Mouse (Mus musculus) naive thymus-derived CD4-positive, alpha-beta T cell, adult 5 months (primary cell): ENCODE results near the gene Dmc1. TPM values are rescaled to one million over a fixed set of nuclear protein-coding genes. Genes with fewer than 3 reads are reported as not detected.

Source experiments
- polyA plus RNA-seq: library from polyadenylated mRNA; unstranded; fragments of 100-300 nt; shearing (Covaris generic); gene quantifications from one replicate; pipeline ENCODE4 v1.2.1, GENCODE M21; 2017

The Dmc1 gene
- not detected for polyA plus RNA-seq

DNA sequence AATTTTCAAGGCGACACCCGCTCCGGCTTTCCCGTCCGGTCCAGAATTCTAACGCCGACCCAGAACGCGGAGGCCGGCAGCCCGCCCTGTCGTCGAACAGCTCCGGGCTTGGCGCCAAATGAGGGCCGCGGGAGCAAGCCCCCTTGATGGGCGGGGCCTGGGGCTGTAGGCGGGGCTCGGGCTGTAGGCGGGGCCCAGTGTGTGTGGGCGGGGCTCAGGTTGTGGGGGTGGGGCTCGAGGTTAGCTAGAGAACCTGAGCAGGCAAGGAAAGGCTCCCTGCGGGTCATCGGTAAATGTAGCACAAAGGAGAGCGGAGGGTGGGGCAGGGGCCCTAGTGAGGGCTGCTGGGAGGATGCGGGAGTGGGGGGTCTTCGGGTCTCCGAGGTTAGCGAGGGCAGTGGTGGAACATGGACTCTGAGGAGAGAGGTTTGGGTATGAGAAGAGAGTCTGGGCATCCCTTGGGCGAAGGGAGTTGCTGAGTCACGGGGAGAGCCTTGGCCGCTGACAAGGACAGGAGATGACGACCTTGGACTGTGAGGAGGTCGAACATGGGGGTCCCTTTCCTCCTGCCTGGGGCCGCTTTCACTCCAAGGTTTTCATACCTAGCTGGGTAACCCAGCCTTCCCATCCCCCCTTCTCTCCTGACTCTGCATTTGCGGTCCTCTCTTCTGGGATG, at the start of gene Dmc1:
TSS of gene Dmc1 (minus strand) at position 120 of the 676 bp plus-strand sequence.

DNA sequence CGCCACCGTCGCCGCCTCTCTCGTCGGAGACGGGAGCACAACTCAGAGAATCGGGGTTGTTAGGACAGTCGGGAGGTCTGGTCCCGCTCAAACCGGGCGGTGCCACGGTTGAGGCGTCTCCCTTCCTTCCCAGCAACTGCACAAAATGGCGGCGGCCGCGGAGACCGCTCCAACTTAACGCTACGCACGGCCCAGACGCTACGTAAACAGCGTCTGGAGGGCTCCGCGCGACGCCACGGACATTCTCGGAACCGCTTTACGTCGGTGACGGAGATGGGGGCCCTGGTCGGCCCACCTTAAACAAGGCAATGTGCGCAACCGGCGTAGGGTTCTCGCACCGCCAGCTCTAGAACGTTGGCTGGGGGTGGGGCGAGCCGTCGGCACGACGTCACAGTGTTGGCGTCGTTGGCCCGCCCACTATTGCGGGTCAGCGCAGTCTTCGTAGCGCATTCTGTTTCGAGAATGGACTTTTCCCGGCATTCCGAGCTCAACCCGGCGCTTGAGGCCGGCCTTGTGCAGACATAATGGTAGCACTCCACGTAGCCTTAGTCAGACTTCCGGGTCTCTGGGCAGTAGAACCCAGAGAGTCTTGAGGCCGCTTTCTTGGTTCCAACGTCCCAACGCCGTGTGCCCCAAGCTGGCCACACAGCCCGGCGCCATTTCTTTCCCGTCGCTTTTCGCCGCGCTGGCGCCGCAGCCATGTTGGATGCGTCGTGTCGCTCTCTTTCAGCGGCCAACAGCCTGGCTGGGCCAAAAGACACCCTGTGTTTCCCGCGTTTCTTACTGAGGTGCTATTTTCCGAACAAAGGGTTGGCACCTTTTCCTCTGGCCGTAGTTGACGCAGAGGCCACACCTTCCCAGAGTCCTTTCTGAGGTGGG, 58.3 kb downstream of the Dmc1 start, which contains the start of gene Ddx17:
TSS of gene Ddx17 (minus strand) at position 332 of the 879 bp plus-strand sequence.

DNA sequence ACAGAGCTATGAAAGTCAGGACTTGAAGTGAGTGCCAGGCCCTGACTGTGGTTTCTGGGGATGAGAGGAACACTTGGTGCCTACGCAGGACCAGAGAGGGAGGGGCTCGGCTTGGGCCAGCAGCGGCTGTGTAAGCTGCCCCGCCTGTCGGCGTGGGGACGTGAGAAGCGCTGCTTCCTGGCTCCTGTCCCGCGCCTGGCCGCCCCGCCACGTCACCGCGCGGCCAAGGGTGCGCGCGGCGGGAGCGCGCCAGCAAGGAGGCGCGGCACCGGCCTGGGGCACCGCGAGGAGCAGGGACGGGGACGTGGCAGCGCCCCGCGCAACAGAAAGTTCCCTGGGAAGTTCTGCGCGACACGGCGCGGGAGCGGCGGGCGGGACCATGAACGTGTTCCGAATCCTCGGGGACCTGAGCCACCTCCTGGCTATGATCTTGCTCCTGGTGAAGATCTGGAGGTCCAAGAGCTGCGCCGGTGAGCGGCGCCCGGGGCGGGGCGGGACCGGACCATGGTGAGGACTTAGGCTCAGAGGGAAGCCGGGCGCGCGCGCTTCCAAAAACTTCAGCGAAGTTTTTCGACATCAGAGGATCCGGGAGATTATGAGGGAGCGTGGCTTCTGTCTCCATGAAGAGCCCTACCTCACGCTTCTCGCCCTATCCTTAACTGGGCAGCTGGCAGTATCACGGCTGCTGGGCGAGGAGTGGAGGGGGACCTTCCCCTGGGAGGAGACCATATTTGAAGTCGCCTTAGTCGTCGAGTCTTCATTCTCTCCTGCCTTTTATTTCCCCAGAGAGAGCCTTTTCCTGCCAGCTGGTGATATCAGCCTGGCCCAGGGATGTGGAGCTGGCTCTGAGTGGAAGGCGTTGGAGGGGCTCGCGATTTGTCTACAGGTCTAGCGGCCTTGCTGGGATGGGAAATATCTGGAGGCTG, 88.5 kb downstream of the Dmc1 start, which contains the start of gene Kdelr3:
TSS of gene Kdelr3 (plus strand) at position 241 of the 926 bp plus-strand sequence.

Other genes starting within 250 kb of the Dmc1 start
- 47.5 TPM for gene Tmem184b, start 201.5 kb downstream of the Dmc1 start, polyA plus RNA-seq
- 105 TPM for gene Csnk1e, start 149.5 kb downstream of the Dmc1 start, polyA plus RNA-seq
- gene Kcnj4, start 99.9 kb downstream of the Dmc1 start, polyA plus RNA-seq, result not detected
- not detected for gene Kdelr3, start 88.7 kb downstream of the Dmc1 start, polyA plus RNA-seq
- gene Ddx17, start 58.4 kb downstream of the Dmc1 start, polyA plus RNA-seq, result 22.4 TPM
- not detected for gene Fam227a, start 53.8 kb upstream of the Dmc1 start, polyA plus RNA-seq
- gene Cby1, start 54.1 kb upstream of the Dmc1 start, polyA plus RNA-seq, result 3.0 TPM
- 180 TPM for gene Tomm22, start 65.8 kb upstream of the Dmc1 start, polyA plus RNA-seq
- gene Josd1, start 82.8 kb upstream of the Dmc1 start, polyA plus RNA-seq, result 54.7 TPM
- gene Gtpbp1, start 85.7 kb upstream of the Dmc1 start, polyA plus RNA-seq, result 141 TPM
- 76.2 TPM for gene Sun2, start 137.4 kb upstream of the Dmc1 start, polyA plus RNA-seq
- gene Dnal4, start 172.7 kb upstream of the Dmc1 start, polyA plus RNA-seq, result 5.6 TPM
- 0.22 TPM for gene Nptxr, start 199.7 kb upstream of the Dmc1 start, polyA plus RNA-seq
- not detected for gene Npcd, start 229.1 kb upstream of the Dmc1 start, polyA plus RNA-seq
- 10.0 TPM for gene Cbx6, start 229.6 kb upstream of the Dmc1 start, polyA plus RNA-seq